Mouse (Mus musculus): Measurements from ENCODE around the gene Ip6k3. TPM values are rescaled to one million over a fixed set of nuclear protein-coding genes. Genes with fewer than 3 reads are reported as not detected.

Gene Ip6k3
- polyA plus RNA-seq, 2 experiments = 0.04 TPM; not detected in 1

- no peak for ATAC-seq (ENCODE audit: insufficient read depth)
- Histone ChIP-seq H3K27ac (no peak overlapping the region), H3K36me3 (replicated peaks; ENCODE audit: control insufficient read depth, insufficient read depth, low read depth) (no peaks in the 10 kb centered on the region), H3K27me3 (ENCODE audit: control insufficient read depth, insufficient read depth, low read length) (no peaks in the 10 kb centered on the region), H3K4me2 (ENCODE audit: low read depth) (no peak overlapping the region), H3K4me1 (replicated peaks; ENCODE audit: control insufficient read depth in 2 of 2, insufficient read depth in 2 of 2, low read length in 1 of 2) (peaks cover 0 to 2% of the 10 kb centered on the region in 2 experiments; a peak in 3 of 4 replicates), H3K4me3 (ENCODE audit: insufficient read depth in 1 of 2, low read depth in 2 of 2, low read length in 2 of 2) (no peak overlapping the region), H3K9ac (replicated peaks) (no peak overlapping the region), H3K9me3 (ENCODE audit: control insufficient read depth, low read length) (no peaks in the 10 kb centered on the region)
- no peak for DNase-seq (ENCODE audit: low read depth in 3 of 3, low spot score in 3 of 3)
- 63% methylated on average over 9 of the region's 9 CpGs for WGBS (ENCODE audit: insufficient replicate concordance)
- TF ChIP-seq CTCF (IDR thresholded peaks at IDR 0.05; ENCODE audit: low read depth) = no peak
- no peak for TF ChIP-seq EP300 (IDR thresholded peaks at IDR 0.05; ENCODE audit: low read depth)
Observed at GRCm38 (mm10) chr17:27140262-27140661, 27.3 kb downstream of the Ip6k3 start.

GRCm38 (mm10) chr17:27139304-27139703 lies 28.3 kb downstream of the Ip6k3 start:
- Histone ChIP-seq H3K36me3 (replicated peaks; ENCODE audit: control insufficient read depth, insufficient read depth, low read depth) (no peaks in the 10 kb centered on the region), H3K9me3 (ENCODE audit: control insufficient read depth, low read length) (no peaks in the 10 kb centered on the region), H3K27me3 (ENCODE audit: control insufficient read depth, insufficient read depth, low read length) (no peaks in the 10 kb centered on the region), H3K4me2 (ENCODE audit: low read depth) (no peak overlapping the region), H3K4me3 (ENCODE audit: insufficient read depth in 1 of 2, low read depth in 2 of 2, low read length in 2 of 2) (no peak overlapping the region), H3K9ac (replicated peaks) (no peak overlapping the region), H3K27ac (no peak overlapping the region), H3K4me1 (replicated peaks; ENCODE audit: control insufficient read depth in 2 of 2, insufficient read depth in 2 of 2, low read length in 1 of 2) (peaks cover 7 to 9% of the 10 kb centered on the region in 2 experiments)
- ATAC-seq (ENCODE audit: insufficient read depth) (no peak), DNase-seq (ENCODE audit: low read depth in 3 of 3, low spot score in 3 of 3) (no peak)
- TF ChIP-seq CTCF (IDR thresholded peaks at IDR 0.05; ENCODE audit: low read depth) = no peak
- TF ChIP-seq EP300 (IDR thresholded peaks at IDR 0.05; ENCODE audit: low read depth) = no peak
- WGBS (ENCODE audit: insufficient replicate concordance) = 56% methylated on average over 7 of the region's 7 CpGs

DNA sequence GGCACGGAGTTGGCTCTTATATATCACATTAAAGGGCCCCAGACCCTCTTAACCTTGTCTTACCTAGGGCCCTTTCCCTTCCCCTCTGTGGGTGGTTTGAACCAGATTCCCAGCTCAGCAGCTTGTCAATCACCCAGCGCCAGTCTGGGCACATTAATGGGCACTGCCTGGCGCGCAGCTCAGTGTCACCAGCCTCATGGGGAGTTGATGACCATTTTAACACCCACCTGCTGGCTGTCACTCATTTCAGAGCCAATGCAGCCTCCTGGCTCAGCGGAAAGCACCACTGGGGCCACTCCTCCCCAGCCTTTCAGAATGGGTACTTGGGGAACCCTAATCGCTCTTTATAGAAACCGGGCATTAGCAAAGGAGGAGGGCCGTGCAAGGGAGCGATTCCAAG lies 29.2 kb downstream of the Ip6k3 start:
- 66% methylated on average over 9 of the region's 9 CpGs for WGBS (ENCODE audit: insufficient replicate concordance)
- DNase-seq (ENCODE audit: low read depth in 3 of 3, low spot score in 3 of 3) (no peak), ATAC-seq (ENCODE audit: insufficient read depth) (no peak)
- Histone ChIP-seq H3K27ac (no peak overlapping the region), H3K9me3 (ENCODE audit: control insufficient read depth, low read length) (no peaks in the 10 kb centered on the region), H3K4me1 (replicated peaks; ENCODE audit: control insufficient read depth in 2 of 2, insufficient read depth in 2 of 2, low read length in 1 of 2) (peaks cover 9 to 14% of the 10 kb centered on the region in 2 experiments), H3K27me3 (ENCODE audit: control insufficient read depth, insufficient read depth, low read length) (no peaks in the 10 kb centered on the region), H3K9ac (replicated peaks) (no peak overlapping the region), H3K4me2 (ENCODE audit: low read depth) (no peak overlapping the region), H3K4me3 (ENCODE audit: insufficient read depth in 1 of 2, low read depth in 2 of 2, low read length in 2 of 2) (no peak overlapping the region), H3K36me3 (replicated peaks; ENCODE audit: control insufficient read depth, insufficient read depth, low read depth) (no peaks in the 10 kb centered on the region)
- TF ChIP-seq CTCF (IDR thresholded peaks at IDR 0.05; ENCODE audit: low read depth) (no peak), EP300 (IDR thresholded peaks at IDR 0.05; ENCODE audit: low read depth) (no peak)

- ATAC-seq (ENCODE audit: insufficient read depth) (no peak), DNase-seq (ENCODE audit: low read depth in 3 of 3, low spot score in 3 of 3) (no peak)
- Histone ChIP-seq H3K9me3 (ENCODE audit: control insufficient read depth, low read length) (no peaks in the 10 kb centered on the region), H3K27ac (no peak overlapping the region), H3K4me1 (replicated peaks; ENCODE audit: control insufficient read depth in 2 of 2, insufficient read depth in 2 of 2, low read length in 1 of 2) (peaks cover 16 to 24% of the 10 kb centered on the region in 2 experiments), H3K9ac (replicated peaks) (no peak overlapping the region), H3K27me3 (ENCODE audit: control insufficient read depth, insufficient read depth, low read length) (no peaks in the 10 kb centered on the region), H3K36me3 (replicated peaks; ENCODE audit: control insufficient read depth, insufficient read depth, low read depth) (no peaks in the 10 kb centered on the region), H3K4me3 (ENCODE audit: insufficient read depth in 1 of 2, low read depth in 2 of 2, low read length in 2 of 2) (no peak overlapping the region), H3K4me2 (ENCODE audit: low read depth) (peak overlapping the region; percentile 76; the same call in 1 of the 2 replicates)
- TF ChIP-seq EP300 (IDR thresholded peaks at IDR 0.05; ENCODE audit: low read depth) = no peak
- TF ChIP-seq CTCF (IDR thresholded peaks at IDR 0.05; ENCODE audit: low read depth) = no peak
- 34% methylated on average over 3 of the region's 3 CpGs for WGBS (ENCODE audit: insufficient replicate concordance)
Observed at GRCm38 (mm10) chr17:27134715-27135114, 32.9 kb downstream of the Ip6k3 start.

DNA sequence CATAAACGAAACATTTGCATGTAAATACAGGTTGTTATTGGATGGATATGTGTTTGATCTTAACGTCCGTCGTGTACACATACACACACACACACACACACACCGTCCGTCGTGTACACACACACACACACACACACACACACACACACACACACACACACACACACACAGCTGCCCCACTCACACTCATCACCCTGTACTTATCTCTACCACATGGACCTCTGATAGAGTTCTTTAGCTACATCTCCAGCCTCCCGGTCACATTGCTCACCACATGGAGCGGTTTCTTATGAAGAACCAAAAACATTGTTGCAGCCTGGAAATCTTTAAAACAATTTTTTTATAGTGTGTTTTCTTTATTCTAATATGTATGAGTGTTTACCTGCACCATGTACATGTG lies 33.4 kb downstream of the Ip6k3 start:
- no peak for DNase-seq (ENCODE audit: low read depth in 3 of 3, low spot score in 3 of 3)
- Histone ChIP-seq H3K4me1 (replicated peaks; ENCODE audit: control insufficient read depth in 2 of 2, insufficient read depth in 2 of 2, low read length in 1 of 2) (peaks cover 16 to 24% of the 10 kb centered on the region in 2 experiments), H3K9ac (replicated peaks) (peak overlapping the region; percentile 66), H3K27ac (peak overlapping the region; percentile 43), H3K36me3 (replicated peaks; ENCODE audit: control insufficient read depth, insufficient read depth, low read depth) (no peaks in the 10 kb centered on the region), H3K9me3 (ENCODE audit: control insufficient read depth, low read length) (no peaks in the 10 kb centered on the region), H3K4me2 (ENCODE audit: low read depth) (peak overlapping the region; percentile 76), H3K27me3 (ENCODE audit: control insufficient read depth, insufficient read depth, low read length) (no peaks in the 10 kb centered on the region), H3K4me3 (ENCODE audit: insufficient read depth in 1 of 2, low read depth in 2 of 2, low read length in 2 of 2) (peak overlapping the region; percentile 49 to 77)
- no peak for TF ChIP-seq CTCF (IDR thresholded peaks at IDR 0.05; ENCODE audit: low read depth)
- WGBS (ENCODE audit: insufficient replicate concordance) = 16% methylated on average over 9 of the region's 9 CpGs
- ATAC-seq (ENCODE audit: insufficient read depth) = peak; percentile 65

Data from liver, embryonic 14.5 days (tissue).